Mouse (Mus musculus) liver, embryonic 13.5 days (tissue): ENCODE data around the gene Gm47996. TPM values are rescaled to one million over a fixed set of nuclear protein-coding genes. Genes with fewer than 3 reads are reported as not detected.
A peak's percentile ranks its signal among the peaks of the same experiment; 100 is the strongest.
"Not testable (repeated sequence)": the region's sequence is repeated elsewhere in the genome, so short reads cannot be mapped to it uniquely, and the experiment has no call there.

Source experiments
- ATAC-seq: fragments of 200-750 bp; cut with Nextera tagmentation; 2 replicates; pipeline ENCODE4 v1.8.0; 2017; ENCODE audit warnings: low read depth, mild to moderate bottlenecking, moderate number of reproducible peaks, moderate library complexity
- DNase-seq: peaks from one replicate; pipeline ENCODE4 v3.0.0; 2022
- H3K27ac ChIP-seq: fragments of 300-500 bp; sonication (generic); 2 replicates; pipeline ENCODE4 v1.5.1; 2015; ENCODE audit warnings: moderate library complexity, mild to moderate bottlenecking, inconsistent platforms
- H3K27me3 ChIP-seq: fragments of 300-500 bp; sonication (generic); 2 replicates; pipeline ENCODE4 v1.6.1; 2015; ENCODE audit warnings: mild to moderate bottlenecking, inconsistent platforms
- H3K36me3 ChIP-seq: fragments of 300-500 bp; sonication (generic); 2 replicates; pipeline ENCODE4 v1.6.1; 2015; ENCODE audit warnings: mild to moderate bottlenecking, inconsistent platforms
- H3K4me1 ChIP-seq: fragments of 300-500 bp; sonication (generic); replicated peaks from 2 replicates; pipeline ENCODE4 v1.6.1; 2015; ENCODE audit warnings: inconsistent platforms
- H3K4me2 ChIP-seq: fragments of 300-500 bp; sonication (generic); 2 replicates; pipeline ENCODE4 v1.6.1; 2015; ENCODE audit warnings: inconsistent platforms, mild to moderate bottlenecking, moderate library complexity
- H3K4me3 ChIP-seq: fragments of 300-500 bp; sonication (generic); replicated peaks from 2 replicates; pipeline ENCODE4 v1.5.1; 2015; ENCODE audit warnings: mild to moderate bottlenecking, inconsistent platforms
- H3K9ac ChIP-seq: fragments of 300-500 bp; sonication (generic); 2 replicates; pipeline ENCODE4 v1.6.1; 2015; ENCODE audit warnings: mild to moderate bottlenecking, inconsistent platforms
- H3K9me3 ChIP-seq: fragments of 300-500 bp; sonication (generic); replicated peaks from 2 replicates; pipeline ENCODE4 v1.6.1; 2016; ENCODE audit warnings: inconsistent platforms
- WGBS: fragments of 180-500 bp; shearing (Covaris S2); methylation state at CpG from one replicate; pipeline ENCODE4 v1.1.7; 2015; ENCODE audit not compliant: insufficient replicate concordance; 5-methylcytosine and 5-hydroxymethylcytosine counted together
- polyA plus RNA-seq: library from polyadenylated mRNA; unstranded; fragments of >200 nt; fragmentation: Nextera tagmentation; extraction: Ambion mirVana; gene quantifications from 2 replicates; pipeline ENCODE4 v1.2.1, GENCODE M21; 2015

Gm47996 gene
- polyA plus RNA-seq, 1 experiment from 2014 or later = 0.36 TPM

DNA sequence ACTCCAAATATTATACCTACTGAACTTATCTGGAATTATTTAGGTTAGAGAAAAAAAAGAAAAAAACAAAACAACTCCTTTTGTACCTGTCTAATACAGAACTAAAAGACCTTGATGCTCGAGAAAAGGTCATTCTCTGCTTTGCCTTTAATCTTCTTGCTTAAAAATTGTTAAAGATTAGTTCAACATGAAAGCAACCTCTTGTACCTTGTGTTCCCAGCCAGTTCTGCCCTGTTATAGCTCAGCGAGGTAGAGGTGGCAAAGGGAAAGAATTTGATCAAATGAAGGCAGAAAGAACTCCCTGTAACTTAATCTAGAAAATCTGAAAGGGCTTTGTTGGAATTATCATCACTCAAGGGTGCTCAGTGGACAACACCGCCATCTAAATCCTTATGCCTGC, 23.7 kb upstream of the Gm47996 start:
- H3K9ac ChIP-seq, H3K27me3 ChIP-seq, DNase-seq, H3K4me3 ChIP-seq, H3K9me3 ChIP-seq, H3K27ac ChIP-seq, H3K36me3 ChIP-seq, H3K4me2 ChIP-seq, ATAC-seq: not testable (repeated sequence)
- WGBS = 65% methylated on average over 3 of the region's 3 CpGs
- peaks cover 21% of the 10 kb centered on the region for H3K4me1 ChIP-seq

DNA sequence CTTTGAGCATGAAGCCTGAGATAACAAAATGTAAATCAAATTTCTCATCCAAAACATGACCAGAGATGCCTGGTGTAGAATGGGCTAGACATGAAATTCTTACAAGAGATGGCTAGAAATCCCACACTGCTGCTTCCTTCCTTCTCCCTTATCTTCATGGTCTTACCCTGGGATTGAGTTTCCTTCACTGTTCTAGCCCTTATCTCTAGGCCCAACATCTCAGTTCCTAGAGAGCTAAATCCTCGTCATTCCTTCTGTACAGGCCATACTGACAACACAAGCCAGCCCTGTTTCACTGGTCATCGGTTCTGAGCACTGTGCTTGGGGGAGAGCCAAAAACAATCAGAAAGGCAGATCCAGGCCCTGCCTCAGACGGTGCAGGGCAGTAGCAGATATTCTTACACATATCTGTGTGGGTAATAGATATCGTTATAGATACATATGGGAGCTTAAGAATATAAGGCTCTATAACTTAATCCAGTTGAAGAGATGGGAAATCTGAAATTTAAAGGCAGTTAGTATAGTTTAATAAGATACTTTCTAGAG, 23.0 kb upstream of the Gm47996 start:
- H3K4me2 ChIP-seq, DNase-seq, H3K9ac ChIP-seq, H3K36me3 ChIP-seq, H3K27ac ChIP-seq, H3K27me3 ChIP-seq, H3K4me3 ChIP-seq, H3K9me3 ChIP-seq: not testable (repeated sequence)
- H3K4me1 ChIP-seq = peaks cover 17% of the 10 kb centered on the region
- 59% methylated on average over 4 of the region's 4 CpGs for WGBS
- peak; percentile 68; the same call in 1 of the 2 replicates for ATAC-seq

DNA sequence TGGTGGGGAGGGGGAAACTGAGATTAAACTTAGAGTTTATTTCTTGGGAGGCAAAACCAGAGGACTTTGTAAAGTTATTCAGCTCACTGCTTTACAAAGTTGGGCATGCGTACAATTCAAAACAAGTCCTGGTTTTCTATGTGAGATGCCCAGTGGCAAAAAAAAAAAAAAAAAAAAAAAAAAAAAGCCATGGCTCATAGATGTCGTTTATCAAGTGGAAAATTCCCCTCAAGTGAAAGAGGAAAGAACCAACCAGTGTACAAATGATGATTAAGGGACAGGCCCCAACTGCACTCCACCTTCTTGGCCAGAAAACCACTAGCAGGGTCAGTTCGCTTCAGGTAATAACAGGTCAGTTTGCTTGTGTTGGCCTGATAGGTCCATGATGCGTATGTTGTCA, 21.5 kb upstream of the Gm47996 start:
- DNase-seq = no peak
- no peak for ATAC-seq

DNA sequence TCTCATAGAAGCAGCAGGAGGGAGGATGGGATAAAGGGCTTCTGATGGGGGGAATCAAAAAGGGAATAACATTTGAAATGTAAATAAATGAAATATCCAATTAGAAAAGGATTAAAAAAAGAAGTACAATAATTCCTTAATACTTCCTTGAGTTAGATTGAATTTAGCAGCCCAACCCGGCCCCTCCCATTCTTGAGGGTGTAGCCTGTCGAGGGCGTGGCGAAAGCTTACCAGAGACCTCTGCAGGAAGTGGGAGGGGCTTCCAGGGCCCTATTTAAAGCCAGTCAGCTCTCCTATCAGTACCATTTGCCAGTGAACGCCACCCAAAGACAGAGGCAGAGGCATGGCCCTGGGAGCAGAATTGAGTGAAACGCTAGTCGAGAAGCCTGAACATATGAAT, 17.9 kb upstream of the Gm47996 start, which contains the start of gene Gm8947:
Gm8947 (plus strand) TSS at position 302 of the 400 bp plus-strand sequence.
- DNase-seq, H3K36me3 ChIP-seq, H3K27me3 ChIP-seq, H3K27ac ChIP-seq, H3K4me3 ChIP-seq, H3K4me2 ChIP-seq, H3K9ac ChIP-seq, H3K9me3 ChIP-seq: not testable (repeated sequence)
- ATAC-seq = peak; percentile 76
- peaks cover 18% of the 10 kb centered on the region for H3K4me1 ChIP-seq
- WGBS = no CpG with 5 or more reads among the region's 7 CpGs

More for the DNA sequence above, 21.5 kb upstream of the Gm47996 start:
- no peaks in the 10 kb centered on the region for H3K9me3 ChIP-seq
- H3K9ac ChIP-seq = no peak overlapping the region
- H3K36me3 ChIP-seq = no peaks in the 10 kb centered on the region
- WGBS = 78% methylated on average over 4 of the region's 4 CpGs
- no peak overlapping the region for H3K4me2 ChIP-seq
- H3K4me3 ChIP-seq = no peak overlapping the region
- H3K4me1 ChIP-seq = peaks cover 22% of the 10 kb centered on the region
- H3K27ac ChIP-seq = no peak overlapping the region
- H3K27me3 ChIP-seq = no peaks in the 10 kb centered on the region

DNA sequence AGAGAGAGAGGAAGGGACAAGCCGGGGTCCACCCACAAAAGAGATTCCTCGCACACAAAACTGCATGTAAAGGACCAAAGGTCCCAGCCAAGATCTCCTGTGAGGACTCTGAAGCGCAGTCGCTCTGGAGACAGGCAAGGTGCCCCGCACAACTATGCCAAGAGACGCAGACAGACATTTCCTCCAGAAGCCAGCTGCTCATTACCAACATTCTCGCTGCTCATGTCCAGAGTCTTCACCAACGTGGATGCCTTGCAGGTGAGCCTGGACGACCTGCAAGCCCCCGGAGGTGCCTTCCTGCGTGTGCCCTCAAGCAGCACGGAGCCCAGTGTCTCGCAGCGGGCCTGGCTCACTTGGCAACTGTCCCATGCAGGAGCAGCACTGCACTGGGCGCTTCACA, 17.2 kb upstream of the Gm47996 start:
- peaks cover 18% of the 10 kb centered on the region for H3K4me1 ChIP-seq
- ATAC-seq, H3K36me3 ChIP-seq, H3K4me3 ChIP-seq, H3K27ac ChIP-seq, DNase-seq, H3K4me2 ChIP-seq, H3K9me3 ChIP-seq, H3K27me3 ChIP-seq, H3K9ac ChIP-seq: not testable (repeated sequence)
- WGBS = 87% methylated on average over 15 of the region's 15 CpGs

DNA sequence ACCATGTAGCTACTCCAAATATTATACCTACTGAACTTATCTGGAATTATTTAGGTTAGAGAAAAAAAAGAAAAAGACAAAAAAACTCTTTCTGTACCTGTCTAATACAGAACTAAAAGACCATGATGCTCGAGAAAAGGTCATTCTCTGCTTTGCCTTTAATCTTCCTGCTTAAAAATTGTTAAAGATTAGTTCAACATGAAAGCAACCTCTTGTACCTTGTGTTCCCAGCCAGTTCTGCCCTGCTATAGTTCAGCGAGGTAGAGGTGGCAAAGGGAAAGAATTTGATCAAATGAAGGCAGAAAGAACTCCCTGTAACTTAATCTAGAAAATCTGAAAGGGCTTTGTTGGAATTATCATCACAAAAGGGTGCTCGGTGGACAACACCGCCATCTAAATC, 13.9 kb upstream of the Gm47996 start:
- ATAC-seq, H3K9me3 ChIP-seq, H3K9ac ChIP-seq, H3K36me3 ChIP-seq, H3K4me3 ChIP-seq, DNase-seq, H3K27me3 ChIP-seq, H3K4me2 ChIP-seq, H3K27ac ChIP-seq: not testable (repeated sequence)
- H3K4me1 ChIP-seq = peaks cover 23% of the 10 kb centered on the region
- WGBS = 74% methylated on average over 4 of the region's 4 CpGs

DNA sequence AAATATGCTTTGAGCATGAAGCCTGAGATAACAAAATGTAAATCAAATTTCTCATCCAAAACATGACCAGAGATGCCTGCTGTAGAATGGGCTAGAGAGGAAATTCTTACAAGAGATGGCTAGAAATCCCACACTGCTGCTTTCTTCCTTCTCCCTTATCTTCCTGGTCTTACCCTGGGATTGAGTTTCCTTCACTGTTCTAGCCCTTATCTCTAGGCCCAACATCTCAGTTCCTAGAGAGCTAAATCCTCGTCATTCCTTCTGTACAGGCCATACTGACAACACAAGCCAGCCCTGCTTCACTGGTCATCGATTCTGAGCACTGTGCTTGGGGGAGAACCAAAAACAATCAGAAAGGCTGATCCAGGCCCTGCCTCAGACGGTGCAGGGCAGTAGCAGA, 13.2 kb upstream of the Gm47996 start:
- not testable (repeated sequence) for H3K4me3 ChIP-seq, H3K4me2 ChIP-seq, H3K36me3 ChIP-seq, H3K9me3 ChIP-seq, H3K27me3 ChIP-seq, H3K27ac ChIP-seq, H3K9ac ChIP-seq, DNase-seq, ATAC-seq
- H3K4me1 ChIP-seq = peaks cover 21% of the 10 kb centered on the region
- 55% methylated on average over 3 of the region's 3 CpGs for WGBS

DNA sequence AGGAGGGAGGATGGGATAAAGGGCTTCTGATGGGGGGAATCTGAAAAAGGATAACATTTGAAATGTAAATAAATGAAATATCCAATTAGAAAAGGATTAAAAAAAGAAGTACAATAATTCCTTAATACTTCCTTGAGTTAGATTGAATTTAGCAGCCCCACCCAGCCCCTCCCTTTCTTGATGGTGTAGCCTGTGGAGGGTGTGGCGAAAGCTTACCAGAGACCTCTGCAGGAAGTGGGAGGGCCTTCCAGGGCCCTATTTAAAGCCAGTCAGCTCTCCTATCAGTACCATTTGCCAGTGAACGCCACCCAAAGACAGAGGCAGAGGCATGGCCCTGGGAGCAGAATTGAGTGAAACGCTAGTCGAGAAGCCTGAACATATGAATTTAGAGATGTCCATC, 11.8 kb upstream of the Gm47996 start, which contains the start of gene Gm47995:
Gm47995 (plus strand) TSS at position 329 of the 400 bp plus-strand sequence.
- WGBS = 7% methylated on average over 2 of the region's 4 CpGs
- not testable (repeated sequence) for H3K27ac ChIP-seq, H3K4me2 ChIP-seq, H3K9me3 ChIP-seq, H3K4me3 ChIP-seq, H3K27me3 ChIP-seq, DNase-seq, H3K9ac ChIP-seq, H3K36me3 ChIP-seq
- peak; percentile 69 for ATAC-seq
- H3K4me1 ChIP-seq = peaks cover 17% of the 10 kb centered on the region

DNA sequence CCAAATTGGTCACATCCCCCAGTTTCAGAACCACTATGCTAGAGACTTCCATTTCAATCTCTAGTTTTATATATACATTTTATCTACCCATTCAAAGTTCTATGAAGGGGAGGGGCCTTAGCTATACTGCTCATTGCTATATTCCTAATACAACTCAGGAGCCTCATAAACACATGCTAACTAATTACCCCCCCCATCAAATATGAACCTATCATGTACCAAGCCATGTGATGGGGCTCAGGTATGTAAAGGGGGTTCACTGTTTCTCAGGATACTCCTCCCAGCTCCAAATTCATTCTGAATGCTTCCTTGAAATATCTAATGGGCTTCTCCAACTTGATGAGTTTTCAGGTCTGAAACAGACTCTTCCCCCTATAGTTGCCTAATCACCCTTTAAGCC, 9.3 kb upstream of the Gm47996 start:
- not testable (repeated sequence) for H3K27ac ChIP-seq, H3K27me3 ChIP-seq, H3K4me3 ChIP-seq, H3K4me2 ChIP-seq, H3K36me3 ChIP-seq, DNase-seq, H3K9ac ChIP-seq, ATAC-seq, H3K9me3 ChIP-seq
- H3K4me1 ChIP-seq = peaks cover 17% of the 10 kb centered on the region

DNA sequence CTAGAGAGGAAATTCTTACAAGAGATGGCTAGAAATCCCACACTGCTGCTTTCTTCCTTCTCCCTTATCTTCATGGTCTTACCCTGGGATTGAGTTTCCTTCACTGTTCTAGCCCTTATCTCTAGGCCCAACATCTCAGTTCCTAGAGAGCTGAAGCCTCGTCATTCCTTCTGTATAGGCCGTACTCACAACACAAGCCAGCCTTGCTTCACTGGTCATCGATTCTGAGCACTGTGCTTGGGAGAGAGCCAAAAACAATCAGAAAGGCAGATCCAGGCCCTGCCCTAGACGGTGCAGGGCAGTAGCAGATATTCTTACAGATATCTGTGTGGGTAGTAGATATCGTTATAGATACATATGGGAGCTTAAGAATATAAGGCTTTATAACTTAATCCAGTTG, 7.2 kb upstream of the Gm47996 start:
- WGBS = 41% methylated on average over 3 of the region's 5 CpGs
- not testable (repeated sequence) for H3K4me1 ChIP-seq, H3K27me3 ChIP-seq, DNase-seq, H3K9ac ChIP-seq, H3K4me2 ChIP-seq, H3K9me3 ChIP-seq, H3K4me3 ChIP-seq, H3K27ac ChIP-seq, H3K36me3 ChIP-seq
- peak; percentile 70 for ATAC-seq

DNA sequence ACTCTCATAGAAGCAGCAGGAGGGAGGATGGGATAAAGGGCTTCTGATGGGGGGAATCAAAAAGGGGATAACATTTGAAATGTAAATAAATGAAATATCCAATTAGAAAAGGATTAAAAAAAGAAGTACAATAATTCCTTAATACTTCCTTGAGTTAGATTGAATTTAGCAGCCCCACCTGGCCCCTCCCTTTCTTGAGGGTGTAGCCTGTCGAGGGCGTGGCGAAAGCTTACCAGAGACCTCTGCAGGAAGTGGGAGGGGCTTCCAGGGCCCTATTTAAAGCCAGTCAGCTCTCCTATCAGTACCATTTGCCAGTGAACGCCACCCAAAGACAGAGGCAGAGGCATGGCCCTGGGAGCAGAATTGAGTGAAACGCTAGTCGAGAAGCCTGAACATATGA, 6.1 kb upstream of the Gm47996 start, which contains the start of gene 3110040M04Rik:
3110040M04Rik (plus strand) TSS at position 304 of the 400 bp plus-strand sequence.
- WGBS = no CpG with 5 or more reads among the region's 6 CpGs
- not testable (repeated sequence) for H3K36me3 ChIP-seq, H3K4me1 ChIP-seq, H3K27me3 ChIP-seq, H3K4me2 ChIP-seq, ATAC-seq, H3K9me3 ChIP-seq, H3K27ac ChIP-seq, DNase-seq, H3K9ac ChIP-seq, H3K4me3 ChIP-seq

DNA sequence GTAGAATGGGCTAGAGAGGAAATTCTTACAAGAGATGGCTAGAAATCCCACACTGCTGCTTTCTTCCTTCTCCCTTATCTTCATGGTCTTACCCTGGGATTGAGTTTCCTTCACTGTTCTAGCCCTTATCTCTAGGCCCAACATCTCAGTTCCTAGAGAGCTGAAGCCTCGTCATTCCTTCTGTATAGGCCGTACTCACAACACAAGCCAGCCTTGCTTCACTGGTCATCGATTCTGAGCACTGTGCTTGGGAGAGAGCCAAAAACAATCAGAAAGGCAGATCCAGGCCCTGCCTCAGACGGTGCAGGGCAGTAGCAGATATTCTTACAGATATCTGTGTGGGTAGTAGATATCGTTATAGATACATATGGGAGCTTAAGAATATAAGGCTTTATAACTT, 1.4 kb upstream of the Gm47996 start:
- H3K9ac ChIP-seq, H3K9me3 ChIP-seq, H3K36me3 ChIP-seq, H3K4me2 ChIP-seq, DNase-seq, H3K4me3 ChIP-seq, H3K27me3 ChIP-seq, H3K27ac ChIP-seq: not testable (repeated sequence)
- H3K4me1 ChIP-seq = peaks cover 23% of the 10 kb centered on the region
- WGBS = 50% methylated on average over 4 of the region's 5 CpGs
- ATAC-seq = peak; percentile 65
